Mouse (Mus musculus) brain, embryonic 14.5 days (tissue): Measurements from ENCODE around the gene Cntnap2.

Experiments
- CTCF ChIP-seq: fragments of 200-500 bp; IDR thresholded peaks from 2 replicates; pipeline ENCODE4 v1.5.1; 2012; ENCODE audit warnings: inconsistent platforms, mild to moderate bottlenecking, moderate library complexity, borderline replicate concordance; ENCODE audit not compliant: insufficient read depth, insufficient read length; ENCODE audit errors: extremely low read depth
- POLR2A ChIP-seq: fragments of 200-500 bp; IDR thresholded peaks from 2 replicates; pipeline ENCODE4 v1.6.1; 2012; ENCODE audit warnings: mild to moderate bottlenecking, inconsistent platforms, borderline replicate concordance; ENCODE audit not compliant: poor library complexity, insufficient read depth, insufficient read length, severe bottlenecking; ENCODE audit errors: extremely low read depth

- TF ChIP-seq POLR2A (no peak), CTCF (no peak)
These were observed 915.5 kb downstream of the Cntnap2 start for GRCm38 (mm10) chr6:45974471-45975154.
